Mouse (Mus musculus): Measurements from ENCODE around the gene Hyal1. TPM values are rescaled to one million over a fixed set of nuclear protein-coding genes. Genes with fewer than 3 reads are reported as not detected.
"Not testable (repeated sequence)": the region's sequence is repeated elsewhere in the genome, so short reads cannot be mapped to it uniquely, and the experiment has no call there.

Gene Hyal1
- polyA plus RNA-seq, 1 experiment from 2014 or later = 13.8 TPM

DNA sequence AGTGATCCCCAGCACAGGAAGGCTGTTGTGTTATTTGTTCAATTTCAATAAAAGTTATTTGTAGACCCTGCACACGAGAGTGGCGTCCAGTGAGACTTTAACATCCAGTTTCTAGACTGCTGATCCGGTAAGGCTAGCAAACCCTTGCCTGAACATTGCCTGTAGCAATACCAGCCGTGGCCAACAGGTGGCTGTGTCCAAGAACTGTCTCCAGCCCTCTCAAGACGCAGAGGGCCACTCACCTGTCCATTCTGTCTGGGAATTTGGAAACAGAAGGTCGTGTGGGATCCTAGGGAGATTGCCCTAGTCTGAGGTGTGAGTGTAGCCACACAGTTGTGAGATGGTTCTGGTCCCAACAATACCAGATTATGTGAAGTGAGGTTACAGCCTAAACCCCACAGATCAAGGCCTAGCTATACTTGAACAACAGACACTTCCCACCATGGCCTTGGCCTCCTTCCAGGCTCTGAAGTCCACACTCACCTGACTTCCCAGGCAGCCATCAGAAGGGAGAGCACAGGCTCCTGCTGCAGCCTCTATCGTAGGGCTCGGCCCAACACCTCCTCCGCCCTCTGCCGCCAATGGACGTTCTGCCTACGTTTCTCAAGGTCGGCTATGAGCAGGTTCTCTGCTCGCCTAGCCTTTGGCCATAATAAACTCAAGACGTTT lies 10.6 kb upstream of the Hyal1 start:
- Histone ChIP-seq H3K4me1 (peaks cover 57% of the 10 kb centered on the region), H3K36me3 (peaks cover 37% of the 10 kb centered on the region), H3K27ac (peak overlapping the region; percentile 91; the same call in 1 of the 2 replicates), H3K9me3 (no peaks in the 10 kb centered on the region), H3K4me2 (peak overlapping the region; percentile 21), H3K27me3 (no peaks in the 10 kb centered on the region), H3K4me3 (peak overlapping the region; percentile 2; the same call in 1 of the 2 replicates), H3K9ac (no peak overlapping the region)
- 55% methylated on average over 15 of the region's 15 CpGs for WGBS
- no peak for ATAC-seq (ENCODE audit: insufficient number of reproducible peaks, insufficient read depth, low FRiP score, low TSS enrichment, low read depth)

DNA sequence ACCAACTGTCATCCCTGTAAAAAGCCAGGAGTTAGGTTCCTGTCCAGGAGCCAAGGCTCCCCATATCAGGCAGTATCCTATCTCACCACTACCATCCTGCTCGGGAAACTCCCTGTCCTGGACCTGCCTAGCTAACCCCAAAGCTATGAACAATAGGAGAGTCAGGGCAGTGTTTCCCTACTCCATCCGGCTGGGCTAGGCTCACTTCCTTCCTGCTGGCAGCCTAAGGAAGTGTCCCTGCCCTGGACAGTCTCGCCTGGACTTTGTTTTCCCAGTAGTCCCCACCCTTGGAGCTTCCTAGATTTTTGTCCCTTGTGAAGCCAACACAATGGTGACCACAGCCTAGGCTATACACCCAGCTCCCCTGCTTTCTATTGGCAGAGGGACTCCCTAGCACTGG lies 9.9 kb upstream of the Hyal1 start:
- no peak overlapping the region; the same call in 1 of the 2 replicates for H3K9ac ChIP-seq
- H3K27me3 ChIP-seq = no peaks in the 10 kb centered on the region
- H3K9me3 ChIP-seq = no peaks in the 10 kb centered on the region
- H3K4me1 ChIP-seq = peaks cover 63% of the 10 kb centered on the region
- peaks cover 37% of the 10 kb centered on the region for H3K36me3 ChIP-seq
- H3K4me3 ChIP-seq = peak overlapping the region; percentile 83; the same call in 1 of the 2 replicates
- WGBS = 57% methylated on average over 3 of the region's 3 CpGs
- peak overlapping the region; percentile 91 for H3K27ac ChIP-seq
- no peak for ATAC-seq (ENCODE audit: insufficient number of reproducible peaks, insufficient read depth, low FRiP score, low TSS enrichment, low read depth)
- peak overlapping the region; percentile 88; the same call in 1 of the 2 replicates for H3K4me2 ChIP-seq

DNA sequence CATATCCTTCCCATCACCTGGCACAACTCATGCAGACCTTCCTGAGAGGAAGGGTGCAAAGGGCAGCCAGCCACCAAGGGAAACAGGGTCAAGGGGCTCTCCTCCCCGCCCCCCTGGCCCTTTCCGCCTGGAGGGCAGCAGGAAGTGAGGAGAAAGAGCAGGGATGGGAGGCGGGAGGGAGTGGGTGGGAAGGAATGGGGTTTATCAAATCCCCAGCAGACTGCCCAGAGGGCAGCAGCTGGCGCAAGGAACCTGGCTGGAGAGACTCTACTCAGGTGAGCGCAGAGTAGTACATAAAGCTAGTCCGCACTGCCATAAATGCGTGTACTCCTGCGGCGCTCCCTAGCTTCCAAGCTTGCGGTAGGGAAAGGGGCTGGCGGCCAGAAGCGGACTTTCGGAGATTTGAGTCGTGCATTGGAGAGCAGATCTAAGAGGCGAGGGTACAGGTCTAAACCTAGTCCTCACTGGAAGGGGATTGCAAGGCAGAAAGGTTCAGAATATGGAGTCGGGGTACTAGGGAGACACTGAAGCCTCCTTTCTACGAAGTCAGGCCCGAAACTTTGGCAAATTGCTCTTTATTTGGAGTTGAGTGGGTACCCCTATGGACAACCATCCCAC lies 8.9 kb upstream of the Hyal1 start, which contains the start of gene Hyal2:
Gene Hyal2 (plus strand): TSS at position 244 of the 618 bp plus-strand sequence.
- Histone ChIP-seq H3K27ac (peak within 1 kb of the TSS; percentile 91), H3K4me2 (peak within 1 kb of the TSS; percentile 88), H3K36me3 (peaks cover 41% of the 10 kb centered on the region), H3K4me1 (peaks cover 62% of the 10 kb centered on the region), H3K27me3 (no peaks in the 10 kb centered on the region), H3K4me3 (peak within 1 kb of the TSS; percentile 83), H3K9ac (peak within 1 kb of the TSS; percentile 84), H3K9me3 (no peaks in the 10 kb centered on the region)
- WGBS = 5% methylated on average over 18 of the region's 18 CpGs
- ATAC-seq (ENCODE audit: insufficient number of reproducible peaks, insufficient read depth, low FRiP score, low TSS enrichment, low read depth) = no peak

DNA sequence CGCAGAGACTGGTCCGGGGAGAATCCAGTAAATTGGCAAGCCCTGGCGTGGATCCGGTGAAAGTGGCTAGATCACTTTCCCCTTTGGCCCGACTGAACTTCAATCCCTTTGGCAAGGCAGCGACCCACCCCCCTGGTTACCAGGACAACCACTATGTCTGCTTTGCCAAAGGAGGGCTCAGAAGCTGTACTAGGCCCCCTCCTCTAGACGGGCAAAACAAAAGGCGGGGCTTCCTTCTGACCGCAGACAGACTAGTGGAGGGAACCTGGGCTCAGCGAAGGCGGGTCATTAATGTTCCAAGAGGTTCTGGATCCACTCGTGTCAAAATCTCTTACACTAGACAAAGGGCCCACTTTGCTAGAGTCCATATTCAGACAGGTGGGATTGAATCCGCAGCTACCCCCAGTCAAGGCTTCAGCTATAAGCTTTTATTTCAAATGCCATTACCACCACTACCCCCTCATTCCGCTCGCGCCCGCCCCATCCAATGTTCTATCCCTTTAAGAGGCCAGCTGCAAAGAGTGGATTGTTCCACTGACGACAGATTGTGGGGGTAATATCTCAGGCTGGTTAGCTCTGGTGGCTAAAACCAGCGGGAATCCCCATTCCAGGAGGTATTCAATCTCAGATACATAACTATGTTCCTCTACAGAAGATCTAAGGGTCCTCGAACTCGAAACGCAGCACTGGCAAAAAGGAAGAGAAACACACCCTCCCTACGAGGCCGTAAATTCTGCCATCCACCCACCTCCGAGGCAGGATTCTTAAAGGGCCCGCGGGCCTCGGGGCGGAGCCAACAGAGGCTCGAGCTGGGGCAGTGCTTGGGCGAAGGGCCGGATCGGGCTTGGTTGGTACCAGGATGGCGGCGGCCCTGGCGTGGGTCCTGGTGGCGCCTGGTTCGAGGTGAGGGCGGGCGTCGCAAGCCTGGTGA lies 8.1 kb upstream of the Hyal1 start:
- H3K9ac ChIP-seq = peak overlapping the region; percentile 84
- H3K4me3 ChIP-seq = peak overlapping the region; percentile 83
- no peaks in the 10 kb centered on the region for H3K27me3 ChIP-seq
- WGBS = under 1% methylated on average over 41 of the region's 41 CpGs
- peaks cover 58% of the 10 kb centered on the region for H3K4me1 ChIP-seq
- peak overlapping the region; percentile 88 for H3K4me2 ChIP-seq
- H3K36me3 ChIP-seq = peaks cover 48% of the 10 kb centered on the region
- peak; percentile 82 for ATAC-seq (ENCODE audit: insufficient number of reproducible peaks, insufficient read depth, low FRiP score, low TSS enrichment, low read depth)
- peak overlapping the region; percentile 91 for H3K27ac ChIP-seq
- no peaks in the 10 kb centered on the region for H3K9me3 ChIP-seq

DNA sequence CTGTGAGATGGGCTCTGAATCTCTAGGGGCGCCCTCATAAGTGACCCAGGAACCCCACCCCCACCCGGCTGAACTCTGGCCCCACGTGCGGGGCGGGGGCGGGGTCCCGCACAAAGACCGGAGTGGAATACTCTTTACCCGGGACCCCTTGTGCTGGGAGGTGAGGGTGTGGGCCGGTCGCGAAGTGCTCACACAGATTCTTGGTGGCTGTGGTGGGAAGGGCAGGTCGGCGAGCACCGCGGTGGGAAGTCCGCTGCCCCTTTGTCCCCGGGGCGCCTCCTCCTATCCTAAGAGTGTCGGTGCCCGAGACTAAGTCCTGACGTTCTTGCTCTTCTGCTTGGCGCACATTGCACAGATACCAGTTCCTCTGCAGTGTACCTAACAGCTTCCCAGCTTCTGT lies 7.5 kb upstream of the Hyal1 start:
- Histone ChIP-seq H3K27ac (peak overlapping the region; percentile 91), H3K4me1 (peaks cover 51% of the 10 kb centered on the region), H3K36me3 (peaks cover 52% of the 10 kb centered on the region), H3K9me3 (no peaks in the 10 kb centered on the region), H3K9ac (peak overlapping the region; percentile 84), H3K27me3 (no peaks in the 10 kb centered on the region), H3K4me3 (peak overlapping the region; percentile 83), H3K4me2 (peak overlapping the region; percentile 88)
- no peak for ATAC-seq (ENCODE audit: insufficient number of reproducible peaks, insufficient read depth, low FRiP score, low TSS enrichment, low read depth)
- under 1% methylated on average over 23 of the region's 23 CpGs for WGBS

DNA sequence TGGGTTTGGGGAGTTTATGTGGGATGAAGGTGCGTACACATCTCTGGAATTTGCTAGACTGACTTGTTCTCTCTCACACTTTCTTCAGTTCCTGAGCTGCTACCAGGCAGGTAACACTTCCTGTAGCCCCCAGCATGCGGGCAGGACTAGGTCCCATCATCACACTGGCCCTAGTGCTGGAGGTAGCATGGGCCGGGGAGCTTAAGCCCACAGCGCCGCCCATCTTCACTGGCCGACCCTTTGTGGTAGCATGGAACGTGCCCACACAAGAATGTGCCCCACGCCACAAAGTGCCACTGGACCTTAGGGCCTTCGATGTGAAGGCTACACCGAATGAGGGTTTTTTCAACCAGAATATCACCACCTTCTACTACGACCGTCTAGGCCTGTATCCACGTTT lies 6.7 kb upstream of the Hyal1 start:
- Histone ChIP-seq H3K9ac (peak overlapping the region; percentile 84), H3K36me3 (peaks cover 52% of the 10 kb centered on the region), H3K4me3 (peak overlapping the region; percentile 83), H3K27ac (peak overlapping the region; percentile 91), H3K9me3 (no peaks in the 10 kb centered on the region), H3K27me3 (no peaks in the 10 kb centered on the region), H3K4me2 (peak overlapping the region; percentile 88), H3K4me1 (peaks cover 49% of the 10 kb centered on the region)
- 45% methylated on average over 13 of the region's 13 CpGs for WGBS
- no peak for ATAC-seq (ENCODE audit: insufficient number of reproducible peaks, insufficient read depth, low FRiP score, low TSS enrichment, low read depth)

DNA sequence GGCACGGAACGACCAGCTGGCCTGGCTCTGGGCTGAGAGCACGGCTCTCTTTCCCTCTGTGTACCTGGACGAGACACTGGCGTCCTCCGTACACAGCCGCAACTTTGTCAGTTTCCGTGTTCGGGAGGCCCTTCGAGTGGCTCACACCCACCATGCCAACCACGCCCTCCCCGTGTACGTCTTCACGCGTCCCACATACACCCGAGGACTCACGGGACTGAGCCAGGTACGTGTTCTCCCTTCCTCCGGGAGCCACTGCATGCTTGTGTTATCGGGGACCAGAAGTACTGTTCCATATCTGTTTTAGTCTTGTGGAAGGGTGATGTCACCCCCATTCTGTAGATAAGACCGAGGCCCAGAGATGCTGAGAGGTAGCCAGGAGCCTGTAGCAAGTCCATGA lies 5.9 kb upstream of the Hyal1 start:
- Histone ChIP-seq H3K4me3 (peak overlapping the region; percentile 83), H3K27ac (peak overlapping the region; percentile 91; the same call in 1 of the 2 replicates), H3K4me1 (peaks cover 44% of the 10 kb centered on the region), H3K9ac (peak overlapping the region; percentile 84), H3K9me3 (no peaks in the 10 kb centered on the region), H3K36me3 (peaks cover 45% of the 10 kb centered on the region), H3K27me3 (no peaks in the 10 kb centered on the region), H3K4me2 (peak overlapping the region; percentile 88)
- ATAC-seq (ENCODE audit: insufficient number of reproducible peaks, insufficient read depth, low FRiP score, low TSS enrichment, low read depth) = no peak
- WGBS = 89% methylated on average over 21 of the region's 21 CpGs

DNA sequence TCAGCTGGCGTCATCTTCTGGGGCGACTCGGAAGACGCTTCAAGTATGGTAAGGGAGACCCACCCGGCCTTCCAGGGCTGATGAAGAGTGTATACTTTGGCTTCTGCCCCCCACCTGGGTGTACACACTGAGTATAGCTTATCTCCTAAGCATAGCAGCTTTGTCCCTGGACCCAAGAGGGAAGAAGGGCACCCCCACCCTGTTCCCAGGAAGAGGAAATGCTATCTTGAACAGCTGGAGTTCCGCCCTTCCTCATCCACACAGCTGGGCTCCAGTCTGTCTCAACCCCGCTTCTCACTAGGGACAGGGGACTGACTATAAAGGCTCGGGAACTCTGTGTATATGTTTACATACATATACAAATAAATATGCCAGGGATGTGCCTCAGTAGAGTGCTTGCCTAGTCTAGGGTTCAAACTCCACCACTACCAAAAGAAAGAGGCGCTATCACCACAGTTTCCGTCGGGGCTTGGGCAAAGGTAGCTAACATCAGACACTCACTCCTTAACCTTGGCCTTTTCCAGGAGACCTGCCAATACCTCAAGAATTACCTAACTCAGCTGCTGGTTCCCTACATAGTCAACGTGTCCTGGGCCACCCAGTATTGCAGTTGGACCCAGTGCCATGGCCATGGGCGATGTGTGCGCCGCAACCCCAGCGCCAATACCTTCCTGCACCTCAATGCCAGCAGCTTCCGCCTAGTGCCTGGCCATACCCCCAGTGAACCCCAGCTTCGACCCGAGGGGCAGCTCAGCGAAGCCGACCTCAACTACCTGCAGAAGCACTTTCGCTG lies 5.0 kb upstream of the Hyal1 start:
- H3K36me3 ChIP-seq = peaks cover 42% of the 10 kb centered on the region
- no peak overlapping the region for H3K27ac ChIP-seq
- H3K4me3 ChIP-seq = peak overlapping the region; percentile 83; the same call in 1 of the 2 replicates
- H3K9me3 ChIP-seq = no peaks in the 10 kb centered on the region
- H3K9ac ChIP-seq = 0 out of 2 replicates have a peak overlapping the region, but pooled peaks have one; percentile 40
- H3K4me1 ChIP-seq = peaks cover 50% of the 10 kb centered on the region
- no peaks in the 10 kb centered on the region for H3K27me3 ChIP-seq
- WGBS = 95% methylated on average over 22 of the region's 22 CpGs
- no peak for ATAC-seq (ENCODE audit: insufficient number of reproducible peaks, insufficient read depth, low FRiP score, low TSS enrichment, low read depth)
- H3K4me2 ChIP-seq = peak overlapping the region; percentile 88

DNA sequence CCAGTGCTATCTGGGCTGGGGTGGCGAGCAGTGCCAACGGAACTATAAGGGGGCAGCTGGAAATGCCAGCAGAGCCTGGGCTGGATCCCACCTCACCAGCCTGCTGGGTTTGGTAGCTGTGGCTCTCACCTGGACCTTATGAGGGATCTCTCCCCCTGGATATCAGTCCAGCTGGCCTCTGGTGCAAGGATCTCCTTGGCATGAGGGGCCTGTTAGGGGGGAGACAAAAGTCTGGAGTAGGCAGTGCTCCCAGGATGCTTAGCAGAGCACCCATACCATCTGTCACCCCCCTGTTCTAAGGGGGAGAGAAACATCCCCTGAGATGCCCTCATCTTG lies 4.4 kb upstream of the Hyal1 start:
- ATAC-seq (ENCODE audit: insufficient number of reproducible peaks, insufficient read depth, low FRiP score, low TSS enrichment, low read depth) = no peak
- no peak overlapping the region for H3K4me2 ChIP-seq
- H3K4me3 ChIP-seq = 0 out of 2 replicates have a peak overlapping the region, but pooled peaks have one; percentile 4
- H3K27ac ChIP-seq = no peak overlapping the region
- WGBS = 91% methylated on average over 2 of the region's 2 CpGs
- peaks cover 50% of the 10 kb centered on the region for H3K4me1 ChIP-seq
- no peaks in the 10 kb centered on the region for H3K9me3 ChIP-seq
- H3K36me3 ChIP-seq = peaks cover 42% of the 10 kb centered on the region
- H3K9ac ChIP-seq = 0 out of 2 replicates have a peak overlapping the region, but pooled peaks have one; percentile 40
- no peaks in the 10 kb centered on the region for H3K27me3 ChIP-seq

DNA sequence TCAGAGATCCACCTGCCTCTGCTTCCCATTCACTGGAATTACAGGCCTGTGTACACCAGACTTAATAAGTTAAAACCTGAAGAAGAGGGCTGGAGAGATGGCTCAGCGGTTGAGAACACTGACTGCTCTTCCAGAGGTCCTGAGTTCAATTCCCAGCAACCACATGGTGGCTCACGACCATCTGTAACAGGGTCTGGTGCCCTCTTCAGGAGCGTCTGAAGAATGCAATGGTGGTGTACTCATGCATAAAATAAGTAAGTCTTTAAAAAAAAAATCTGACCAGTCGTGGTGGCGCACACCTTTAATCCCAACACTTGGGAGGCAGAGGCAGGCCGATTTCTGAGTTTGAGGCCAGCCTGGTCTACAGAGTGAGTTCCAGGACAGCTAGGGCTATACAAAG lies 3.0 kb upstream of the Hyal1 start:
- H3K27me3 ChIP-seq; H3K9ac ChIP-seq; H3K4me3 ChIP-seq; H3K9me3 ChIP-seq; H3K27ac ChIP-seq; H3K4me2 ChIP-seq; ATAC-seq (ENCODE audit: insufficient number of reproducible peaks, insufficient read depth, low FRiP score, low TSS enrichment, low read depth): not testable (repeated sequence)
- 85% methylated on average over 6 of the region's 6 CpGs for WGBS
- H3K4me1 ChIP-seq = peaks cover 52% of the 10 kb centered on the region
- H3K36me3 ChIP-seq = peaks cover 42% of the 10 kb centered on the region
